Mouse (Mus musculus) ES-E14 (cell line): Measurements from ENCODE around the gene Lrrc56.

Experiments used
- HCFC1 ChIP-seq: IDR thresholded peaks from 2 replicates; pipeline ENCODE4 v1.6.1; 2012; ENCODE audit warnings: low read length, inconsistent platforms, borderline replicate concordance; ENCODE audit not compliant: insufficient read depth
- MAFK ChIP-seq: IDR thresholded peaks from 2 replicates; pipeline ENCODE4 v1.6.1; 2014; ENCODE audit warnings: mild to moderate bottlenecking, low read depth, low read length, inconsistent platforms; ENCODE audit not compliant: insufficient read depth
- ZNF384 ChIP-seq: IDR thresholded peaks from 2 replicates; pipeline ENCODE4 v1.6.1; 2012; ENCODE audit warnings: low read depth, low read length, inconsistent platforms

- no peak for TF ChIP-seq ZNF384
- peak; percentile 69; the same call in 1 of the 2 replicates for TF ChIP-seq HCFC1
- no peak for TF ChIP-seq MAFK
Observed at GRCm38 (mm10) chr7:141172116-141173006, 21.6 kb upstream of the Lrrc56 start, which contains the start of gene Rnh1.
